Mouse (Mus musculus): ENCODE results near the gene Asb10. TPM values are rescaled to one million over a fixed set of nuclear protein-coding genes. Genes with fewer than 3 reads are reported as not detected.
A peak's percentile ranks its signal among the peaks of the same experiment; 100 is the strongest.

Asb10 gene
- polyA plus RNA-seq, 1 experiment from 2014 or later = 0.17 TPM

- ATAC-seq = no peak
- no peak overlapping the region for H3K27ac ChIP-seq
- no peak overlapping the region for H3K4me3 ChIP-seq (replicated peaks)
- peaks cover 33% of the 10 kb centered on the region for H3K4me1 ChIP-seq (replicated peaks)
- peaks cover 28% of the 10 kb centered on the region for H3K27me3 ChIP-seq
- WGBS = 77% methylated on average over 4 of the region's 4 CpGs
- H3K9me3 ChIP-seq = no peaks in the 10 kb centered on the region
- no peak overlapping the region for H3K9ac ChIP-seq (replicated peaks)
- peaks cover 51% of the 10 kb centered on the region for H3K36me3 ChIP-seq
- no peak overlapping the region for H3K4me2 ChIP-seq (replicated peaks)
Measured at GRCm38 (mm10) chr5:24502786-24503185, 38.0 kb downstream of the Asb10 start.

GRCm38 (mm10) chr5:24500851-24501250 lies 39.9 kb downstream of the Asb10 start:
- WGBS = 90% methylated on average over 11 of the region's 11 CpGs
- H3K4me2 ChIP-seq (replicated peaks) = no peak overlapping the region
- peaks cover 48% of the 10 kb centered on the region for H3K4me1 ChIP-seq (replicated peaks)
- 0 out of 2 replicates have a peak overlapping the region, but pooled peaks have one; percentile 6 for H3K27ac ChIP-seq
- H3K36me3 ChIP-seq = peaks cover 69% of the 10 kb centered on the region
- H3K4me3 ChIP-seq (replicated peaks) = no peak overlapping the region
- no peaks in the 10 kb centered on the region for H3K9me3 ChIP-seq
- H3K9ac ChIP-seq (replicated peaks) = no peak overlapping the region
- no peak for ATAC-seq
- peaks cover 28% of the 10 kb centered on the region for H3K27me3 ChIP-seq

DNA sequence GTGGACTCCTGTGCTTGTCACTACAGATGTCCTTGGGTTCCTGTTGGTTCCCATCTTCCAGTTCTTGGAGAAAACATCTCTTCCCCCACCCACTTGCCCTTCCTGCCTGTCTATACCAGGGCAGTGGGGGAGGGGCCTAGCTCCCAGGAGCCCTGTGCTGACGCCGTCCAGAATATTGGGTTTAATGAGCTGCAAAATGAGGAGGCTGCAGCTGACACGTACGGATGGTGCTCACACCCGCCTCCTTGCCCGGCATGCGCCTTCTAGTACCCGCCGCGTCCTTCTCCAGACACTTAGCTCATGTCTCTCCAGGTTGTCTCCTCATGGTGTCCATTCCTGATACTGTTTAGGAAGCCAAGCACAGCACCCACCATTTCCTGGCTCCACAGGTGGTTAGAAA lies 41.7 kb downstream of the Asb10 start:
- peaks cover 16% of the 10 kb centered on the region for H3K27me3 ChIP-seq
- H3K4me2 ChIP-seq (replicated peaks) = no peak overlapping the region
- 70% methylated on average over 10 of the region's 10 CpGs for WGBS
- H3K9me3 ChIP-seq = no peaks in the 10 kb centered on the region
- H3K4me1 ChIP-seq (replicated peaks) = peaks cover 55% of the 10 kb centered on the region
- no peak overlapping the region for H3K9ac ChIP-seq (replicated peaks)
- no peak overlapping the region for H3K4me3 ChIP-seq (replicated peaks)
- no peak for ATAC-seq
- H3K27ac ChIP-seq = no peak overlapping the region
- peaks cover 85% of the 10 kb centered on the region for H3K36me3 ChIP-seq

- H3K9me3 ChIP-seq = no peaks in the 10 kb centered on the region
- H3K4me2 ChIP-seq (replicated peaks) = no peak overlapping the region
- peaks cover 95% of the 10 kb centered on the region for H3K36me3 ChIP-seq
- H3K9ac ChIP-seq (replicated peaks) = peak overlapping the region; percentile 28; the same call in 1 of the 2 replicates
- 68% methylated on average over 12 of the region's 12 CpGs for WGBS
- no peak overlapping the region for H3K4me3 ChIP-seq (replicated peaks)
- H3K27me3 ChIP-seq = 0 out of 2 replicates have a peak, but pooled peaks cover 3% of the 10 kb centered on the region
- no peak overlapping the region for H3K27ac ChIP-seq
- peaks cover 55% of the 10 kb centered on the region for H3K4me1 ChIP-seq (replicated peaks)
- no peak for ATAC-seq
Measured at GRCm38 (mm10) chr5:24497526-24497925, 43.3 kb downstream of the Asb10 start.

DNA sequence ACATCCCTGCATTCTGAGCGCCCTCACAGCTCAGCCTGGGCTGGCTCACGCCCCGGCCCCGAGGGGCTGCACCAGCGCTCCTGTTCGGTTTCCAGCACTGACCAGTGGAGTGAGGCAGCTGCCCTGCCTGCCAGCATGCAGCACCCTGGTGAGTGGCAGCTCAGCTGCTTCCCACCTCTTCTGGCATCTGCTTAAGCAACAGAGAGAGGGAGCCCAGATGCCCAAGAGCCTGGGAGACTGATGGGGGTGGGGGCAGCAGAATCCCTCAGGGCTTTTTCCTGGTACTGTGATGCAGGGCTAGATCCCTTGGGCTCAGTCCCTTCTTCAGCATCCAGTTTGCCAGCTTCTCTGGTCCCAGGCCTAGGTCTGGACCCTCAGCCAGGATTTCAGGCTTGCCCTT lies 44.0 kb downstream of the Asb10 start:
- Histone ChIP-seq H3K9ac (replicated peaks) (0 out of 2 replicates have a peak overlapping the region, but pooled peaks have one; percentile 28), H3K27ac (no peak overlapping the region; the same call in 1 of the 2 replicates)
- WGBS = 51% methylated on average over 6 of the region's 6 CpGs

DNA sequence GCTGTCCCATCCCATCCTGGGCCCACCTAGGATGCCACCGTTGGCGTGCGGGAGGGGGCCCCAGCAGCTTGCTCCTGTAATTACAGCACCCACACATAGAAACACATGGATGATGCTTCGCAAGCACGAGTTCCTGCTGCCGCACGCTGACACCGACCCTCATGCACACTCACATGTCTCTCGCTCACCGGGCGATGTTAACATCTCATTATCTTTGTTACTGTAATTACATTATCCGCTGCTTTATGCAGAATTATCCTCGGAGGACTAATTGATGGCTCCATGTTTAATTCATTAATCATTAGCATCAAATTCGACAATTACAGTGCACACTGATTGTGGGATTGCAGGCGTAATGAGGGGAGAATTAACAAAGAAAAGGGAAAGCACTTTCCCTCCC lies 45.8 kb downstream of the Asb10 start:
- Histone ChIP-seq H3K9me3 (no peaks in the 10 kb centered on the region), H3K4me1 (replicated peaks) (peaks cover 47% of the 10 kb centered on the region), H3K27me3 (no peaks in the 10 kb centered on the region), H3K36me3 (peaks cover 97% of the 10 kb centered on the region), H3K4me3 (replicated peaks) (no peak overlapping the region), H3K27ac (peak overlapping the region; percentile 59), H3K4me2 (replicated peaks) (no peak overlapping the region), H3K9ac (replicated peaks) (no peak overlapping the region)
- no peak for ATAC-seq
- WGBS = 55% methylated on average over 15 of the region's 15 CpGs

More for the DNA sequence above, 44.0 kb downstream of the Asb10 start:
- no peak overlapping the region for H3K4me3 ChIP-seq (replicated peaks)
- H3K27me3 ChIP-seq = no peaks in the 10 kb centered on the region
- no peak overlapping the region for H3K4me2 ChIP-seq (replicated peaks)
- H3K36me3 ChIP-seq = peaks cover 97% of the 10 kb centered on the region
- peaks cover 55% of the 10 kb centered on the region for H3K4me1 ChIP-seq (replicated peaks)
- ATAC-seq = no peak
- no peaks in the 10 kb centered on the region for H3K9me3 ChIP-seq

DNA sequence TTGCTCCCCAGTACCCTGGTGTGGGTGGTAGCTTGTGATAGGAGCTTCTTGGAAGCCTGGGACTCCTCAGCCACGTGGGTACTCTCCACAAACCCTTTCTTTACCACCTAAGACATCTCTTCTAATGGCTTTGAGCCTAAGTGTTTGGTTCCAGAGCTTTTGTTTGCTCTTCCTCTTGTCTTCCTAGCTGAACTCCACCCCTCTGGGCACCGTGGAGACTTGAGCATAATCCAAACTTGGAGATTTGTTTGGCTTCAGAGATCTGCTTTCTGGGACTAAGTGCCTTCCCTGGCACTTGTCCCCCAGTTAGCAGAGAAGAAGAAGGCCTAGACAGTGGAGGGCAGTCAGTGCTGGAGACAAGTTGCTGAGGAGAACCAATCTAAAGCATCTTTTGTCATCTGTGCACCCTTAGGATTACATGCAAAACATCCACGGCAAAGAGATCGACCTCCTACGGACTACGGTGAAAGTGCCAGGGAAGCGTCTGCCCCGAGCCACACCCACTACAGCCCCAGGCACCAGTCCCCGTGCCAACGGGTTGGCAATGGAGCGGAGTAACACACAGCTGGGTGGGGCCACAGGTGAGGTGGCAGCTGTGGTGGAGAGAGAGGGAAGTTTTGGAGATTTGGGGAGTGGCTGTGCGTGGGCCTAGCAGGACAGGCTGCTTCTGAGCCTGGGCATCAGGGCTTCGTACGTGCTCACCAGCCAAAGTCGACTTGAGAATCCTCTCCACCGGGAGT lies 48.1 kb downstream of the Asb10 start:
- 88% methylated on average over 16 of the region's 16 CpGs for WGBS
- no peak overlapping the region for H3K4me3 ChIP-seq (replicated peaks)
- peaks cover 29% of the 10 kb centered on the region for H3K4me1 ChIP-seq (replicated peaks)
- H3K27ac ChIP-seq = no peak overlapping the region
- ATAC-seq = no peak
- no peak overlapping the region for H3K9ac ChIP-seq (replicated peaks)
- H3K36me3 ChIP-seq = peaks cover 97% of the 10 kb centered on the region
- no peaks in the 10 kb centered on the region for H3K9me3 ChIP-seq
- H3K27me3 ChIP-seq = no peaks in the 10 kb centered on the region
- H3K4me2 ChIP-seq (replicated peaks) = no peak overlapping the region

- no peak for ATAC-seq
- peaks cover 21% of the 10 kb centered on the region for H3K4me1 ChIP-seq (replicated peaks)
- H3K9ac ChIP-seq (replicated peaks) = no peak overlapping the region
- WGBS = 81% methylated on average over 14 of the region's 14 CpGs
- no peak overlapping the region for H3K4me3 ChIP-seq (replicated peaks)
- no peak overlapping the region for H3K4me2 ChIP-seq (replicated peaks)
- H3K27ac ChIP-seq = 0 out of 2 replicates have a peak overlapping the region, but pooled peaks have one; percentile 4
- no peaks in the 10 kb centered on the region for H3K27me3 ChIP-seq
- H3K9me3 ChIP-seq = no peaks in the 10 kb centered on the region
- peaks cover 86% of the 10 kb centered on the region for H3K36me3 ChIP-seq
Measured at GRCm38 (mm10) chr5:24490413-24490920, 50.3 kb downstream of the Asb10 start.

DNA sequence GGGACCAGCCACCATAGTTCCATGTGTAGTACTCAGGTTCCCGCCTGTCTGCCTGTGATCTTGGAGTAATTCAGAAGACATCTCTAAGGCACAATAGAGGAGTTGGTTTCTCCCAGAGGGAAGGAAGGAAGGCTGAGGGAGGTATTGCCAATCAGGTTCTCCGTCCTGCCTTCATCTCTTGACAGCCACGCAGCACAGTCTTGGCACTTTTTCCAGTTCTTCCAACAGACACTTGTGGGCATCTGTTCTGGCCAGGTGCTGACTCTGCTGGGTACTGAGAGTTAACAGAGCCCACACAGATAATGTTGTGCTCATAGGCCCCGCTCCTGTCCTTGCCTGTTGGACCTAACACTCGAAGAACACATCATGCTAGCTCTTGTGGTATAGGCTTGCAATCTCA lies 54.0 kb downstream of the Asb10 start:
- Histone ChIP-seq H3K36me3 (peaks cover 73% of the 10 kb centered on the region), H3K9me3 (no peaks in the 10 kb centered on the region), H3K4me2 (replicated peaks) (no peak overlapping the region), H3K9ac (replicated peaks) (no peak overlapping the region), H3K4me3 (replicated peaks) (no peak overlapping the region), H3K27ac (no peak overlapping the region), H3K27me3 (peaks cover 3% of the 10 kb centered on the region; the same call in 1 of the 2 replicates), H3K4me1 (replicated peaks) (peaks cover 40% of the 10 kb centered on the region)
- 96% methylated on average over 5 of the region's 5 CpGs for WGBS
- no peak for ATAC-seq

DNA sequence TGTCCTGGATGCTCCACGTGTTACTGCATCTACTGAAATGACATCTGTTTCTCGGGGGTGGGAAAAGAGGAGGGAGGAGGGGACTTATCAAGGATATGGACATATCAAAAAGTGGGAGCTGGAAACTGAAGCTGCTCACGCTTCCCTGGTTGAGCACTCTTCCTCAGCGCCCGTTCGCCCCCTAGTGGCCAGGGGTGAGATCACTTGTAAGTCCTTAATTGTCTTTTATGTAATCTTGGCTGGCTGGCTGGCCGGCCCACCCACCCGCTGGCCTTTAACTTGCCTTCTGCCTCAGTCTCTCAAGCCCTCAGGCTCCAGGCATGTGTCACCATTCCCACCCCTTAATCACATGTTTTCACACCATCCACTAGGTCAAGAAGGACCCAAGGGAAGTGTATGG lies 54.7 kb downstream of the Asb10 start:
- ATAC-seq = no peak
- Histone ChIP-seq H3K27me3 (peaks cover 3% of the 10 kb centered on the region; the same call in 1 of the 2 replicates), H3K9me3 (no peaks in the 10 kb centered on the region), H3K9ac (replicated peaks) (no peak overlapping the region), H3K4me1 (replicated peaks) (peaks cover 46% of the 10 kb centered on the region), H3K36me3 (peaks cover 71% of the 10 kb centered on the region), H3K27ac (no peak overlapping the region), H3K4me2 (replicated peaks) (no peak overlapping the region), H3K4me3 (replicated peaks) (no peak overlapping the region)
- WGBS = 2% methylated on average over 8 of the region's 8 CpGs

GRCm38 (mm10) chr5:24484963-24485362 lies 55.8 kb downstream of the Asb10 start:
- no peak; the same call in 1 of the 2 replicates for ATAC-seq
- H3K4me3 ChIP-seq (replicated peaks) = peak overlapping the region; percentile 6
- 18% methylated on average over 22 of the region's 22 CpGs for WGBS
- no peaks in the 10 kb centered on the region for H3K9me3 ChIP-seq
- peaks cover 71% of the 10 kb centered on the region for H3K36me3 ChIP-seq
- H3K27ac ChIP-seq = peak overlapping the region; percentile 42; the same call in 1 of the 2 replicates
- H3K27me3 ChIP-seq = peaks cover 3% of the 10 kb centered on the region; the same call in 1 of the 2 replicates
- H3K9ac ChIP-seq (replicated peaks) = peak overlapping the region; percentile 37; the same call in 1 of the 2 replicates
- peaks cover 58% of the 10 kb centered on the region for H3K4me1 ChIP-seq (replicated peaks)
- peak overlapping the region; percentile 43 for H3K4me2 ChIP-seq (replicated peaks)

- no peak overlapping the region for H3K4me3 ChIP-seq (replicated peaks)
- ATAC-seq = peak; percentile 29
- no peaks in the 10 kb centered on the region for H3K9me3 ChIP-seq
- H3K9ac ChIP-seq (replicated peaks) = no peak overlapping the region
- WGBS = 17% methylated on average over 11 of the region's 11 CpGs
- peak overlapping the region; percentile 14; the same call in 1 of the 2 replicates for H3K27ac ChIP-seq
- H3K36me3 ChIP-seq = peaks cover 71% of the 10 kb centered on the region
- H3K4me2 ChIP-seq (replicated peaks) = no peak overlapping the region
- peaks cover 60% of the 10 kb centered on the region for H3K4me1 ChIP-seq (replicated peaks)
- peaks cover 3% of the 10 kb centered on the region; the same call in 1 of the 2 replicates for H3K27me3 ChIP-seq
Measured at GRCm38 (mm10) chr5:24483326-24483725, 57.5 kb downstream of the Asb10 start.

Data from midbrain, embryonic 13.5 days (tissue).